Mouse (Mus musculus) gastrocnemius, postnatal 36 days (tissue): ENCODE results near the gene H60c. TPM values are rescaled to one million over a fixed set of nuclear protein-coding genes. Genes with fewer than 3 reads are reported as not detected.
"Not testable (repeated sequence)": the region's sequence is repeated elsewhere in the genome, so short reads cannot be mapped to it uniquely, and the experiment has no call there.

ENCODE experiments used
- DNase-seq, 2 experiments: peaks; one replicate each; pipeline ENCODE4 v3.0.0; 2022
- intact Hi-C: fragments of 180-260 bp; cut with DNase I; formaldehyde crosslinking; loops from one replicate; pipeline ENCODE4 v1.15.1; 2025
- long read RNA-seq, 2 experiments: library from polyadenylated mRNA; stranded (forward); transcript quantifications; one replicate each; pipeline ENCODE4 v2.0.0; 2021
- total RNA-seq, 2 experiments: library from RNA; stranded (reverse); gene quantifications; 2 replicates each; pipeline ENCODE4 v1.2.3; 2021

Gene H60c
- total RNA-seq, result not detected
- long read RNA-seq, experiment 1, result 0 reads
- long read RNA-seq, experiment 2, result 0 reads

DNA sequence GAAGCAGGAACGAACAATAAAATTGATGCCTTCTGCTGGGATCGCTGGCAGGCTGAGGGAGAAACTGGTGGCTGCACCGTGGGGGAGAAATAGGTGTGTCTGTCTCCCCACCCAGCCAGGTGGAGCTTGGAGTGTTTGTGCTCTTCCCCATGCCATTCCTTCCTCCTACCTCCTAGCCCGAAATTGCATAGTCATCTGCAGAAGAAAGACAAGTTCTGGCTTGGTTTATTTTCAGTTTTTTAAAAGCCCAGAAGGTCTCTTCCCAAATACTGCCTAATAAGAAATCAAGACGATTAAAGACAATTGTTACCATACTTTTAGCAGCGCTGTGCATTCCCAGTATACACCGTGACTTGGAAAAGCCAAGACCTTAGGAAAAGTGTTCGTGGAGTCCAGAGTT, at the start of gene H60c:
H60c (minus strand) TSS at position 101 of the 400 bp plus-strand sequence.
- intact Hi-C loops, result no loop called here
- DNase-seq, result no peak

DNA sequence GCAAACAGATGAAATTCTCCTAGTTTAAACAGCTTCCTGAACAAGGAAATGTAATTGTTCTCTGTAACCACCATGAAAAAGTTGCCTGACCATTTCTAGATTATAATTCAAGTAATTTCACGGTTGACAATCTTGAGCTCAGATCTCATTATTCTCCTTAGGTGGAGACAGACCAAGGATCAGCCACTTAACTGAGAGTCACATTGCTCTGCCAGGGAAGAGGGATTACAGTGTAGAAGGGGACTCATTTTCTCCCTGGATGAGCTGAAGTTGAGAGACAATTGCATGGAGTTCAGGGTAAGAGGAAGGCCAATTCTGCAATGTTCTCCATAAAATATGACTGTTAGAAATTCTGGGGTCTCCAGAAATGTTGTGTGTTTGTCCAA, 41.2 kb upstream of the H60c start:
- intact Hi-C loops, result no loop called here
- DNase-seq, result no peak

DNA sequence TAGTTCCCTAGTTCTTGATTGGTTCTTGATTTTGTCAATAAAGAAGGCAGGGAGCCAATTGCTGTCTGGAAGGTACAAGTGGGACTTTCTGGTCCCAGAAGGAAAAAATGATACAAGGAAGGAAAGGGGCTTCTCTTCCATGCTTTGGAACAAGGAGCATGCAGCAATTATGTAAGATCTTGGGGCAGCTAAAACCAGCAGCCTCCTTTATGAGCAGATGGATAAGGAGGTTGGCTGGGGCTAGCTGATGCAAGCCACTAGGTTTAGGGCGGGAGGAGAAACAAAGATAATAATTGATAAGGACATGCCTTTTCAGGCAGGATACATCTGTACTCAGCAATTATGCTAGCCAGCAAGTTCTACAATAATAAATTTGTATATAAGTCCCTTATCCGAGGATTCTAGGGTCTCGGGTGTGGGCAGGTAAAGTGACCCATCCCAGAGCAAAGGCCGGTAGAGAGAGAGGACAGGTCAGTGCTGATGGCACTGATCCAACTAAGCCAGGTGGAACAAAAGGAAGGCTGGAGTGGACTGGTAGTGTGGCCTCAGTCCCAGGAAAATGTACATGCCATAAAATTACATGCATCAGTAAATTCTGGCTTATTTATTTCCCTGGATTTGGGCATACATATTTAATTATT, 40.7 kb upstream of the H60c start:
- intact Hi-C loops, result no loop called here

DNA sequence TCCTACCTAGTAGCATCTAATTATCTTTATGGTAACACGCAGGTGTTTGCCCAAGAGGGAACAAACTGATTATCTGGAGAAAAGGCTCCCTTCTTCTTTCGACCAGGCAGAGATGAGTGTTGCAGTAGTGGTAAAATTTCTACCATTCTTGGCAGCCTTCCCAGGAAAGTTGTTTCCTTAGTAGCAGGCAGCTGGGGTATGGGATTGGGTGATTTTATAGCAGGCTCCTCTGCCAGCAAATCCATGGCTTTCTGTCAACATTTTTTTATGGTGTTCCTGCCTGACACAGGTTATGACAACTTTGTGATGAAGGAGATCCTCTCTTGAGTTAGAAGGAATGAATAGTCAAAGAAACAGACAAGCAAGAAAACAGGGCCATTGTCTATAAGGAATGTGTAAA, 40.2 kb upstream of the H60c start:
- DNase-seq, result no peak
- intact Hi-C loops, result no loop called here

More for the DNA sequence above, 40.7 kb upstream of the H60c start:
- DNase-seq, result no peak

DNA sequence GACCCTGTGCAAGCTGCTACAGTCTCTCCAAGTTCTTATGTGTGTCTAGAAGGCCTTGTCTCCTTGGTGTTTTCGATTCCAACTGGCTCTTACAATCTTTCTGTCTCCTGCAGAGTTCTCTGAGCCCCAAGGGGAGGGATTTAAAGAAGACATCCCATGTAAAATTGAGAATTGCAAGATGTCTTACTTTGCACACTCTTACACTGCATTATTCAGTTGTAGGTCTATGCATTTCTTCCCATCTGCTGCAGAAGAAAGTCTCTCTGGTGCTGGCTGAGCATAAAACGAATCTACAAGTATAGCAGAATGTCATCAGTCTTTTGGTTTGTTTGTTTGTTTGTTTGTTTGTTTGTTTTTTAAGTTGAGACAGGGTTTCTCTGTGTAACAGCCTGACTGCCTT, 26.4 kb upstream of the H60c start:
- intact Hi-C loops, result no loop called here
- DNase-seq, result no peak

DNA sequence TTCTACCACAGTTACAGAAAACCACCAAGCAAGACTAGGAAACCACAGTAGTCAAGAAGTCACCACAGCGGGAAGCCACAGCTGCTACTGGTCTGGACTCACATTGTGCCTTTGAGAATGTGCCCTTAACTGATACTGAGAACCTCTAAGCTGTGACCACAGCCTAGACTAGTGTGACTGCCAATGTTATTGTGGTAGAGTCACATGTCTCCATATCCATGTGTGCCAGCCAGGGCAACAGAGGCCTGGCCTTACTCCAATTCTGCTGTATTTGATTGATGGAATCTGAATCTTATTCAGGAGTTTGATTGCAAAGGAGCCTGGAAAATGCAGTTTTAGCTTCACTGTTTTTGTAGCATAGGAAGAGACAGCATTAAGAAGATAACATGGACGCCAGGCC, 13.5 kb upstream of the H60c start:
- intact Hi-C loops, result no loop called here
- DNase-seq, result no peak

DNA sequence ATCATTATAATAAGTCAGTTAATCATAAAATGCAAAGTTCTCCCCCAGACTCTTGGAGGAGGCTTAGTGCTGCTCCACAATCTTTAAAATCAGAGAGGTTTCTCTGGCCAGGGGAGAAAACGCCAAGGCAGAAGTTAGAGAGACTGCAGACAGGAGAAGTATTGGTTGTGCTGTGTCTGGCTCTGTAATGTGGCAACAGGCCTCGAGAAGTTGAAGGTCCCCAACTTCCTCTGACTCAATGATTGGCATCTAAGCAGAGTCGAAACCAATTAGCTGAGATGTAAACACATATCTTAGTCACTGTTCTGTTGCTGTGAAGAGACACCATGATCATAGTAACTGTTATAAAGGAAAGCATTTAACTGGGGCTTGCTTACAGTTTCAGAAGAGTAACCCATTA, 6.5 kb upstream of the H60c start:
- intact Hi-C loops, result no loop called here
- DNase-seq, result no peak

DNA sequence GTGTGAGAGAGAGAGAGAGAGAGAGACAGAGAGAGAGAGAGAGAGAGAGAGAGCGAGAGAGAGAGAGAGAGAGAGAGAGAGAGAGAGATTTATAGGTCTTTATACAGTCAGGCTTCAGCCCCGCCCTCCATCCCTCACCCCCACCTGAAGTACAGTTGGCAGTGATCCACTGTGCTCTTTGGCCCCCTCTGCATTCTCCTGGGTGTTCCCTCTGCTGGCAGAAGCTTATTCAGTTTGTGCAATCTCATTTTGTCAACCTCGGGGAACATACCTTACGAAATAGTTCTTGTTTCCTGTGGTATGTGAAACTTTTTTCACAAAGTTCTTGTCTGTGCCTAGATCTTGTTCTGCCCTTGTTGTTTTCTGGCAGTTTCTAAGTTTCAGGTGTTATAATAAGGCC, 3.5 kb upstream of the H60c start:
- intact Hi-C loops, result no loop called here
- DNase-seq, result no peak

DNA sequence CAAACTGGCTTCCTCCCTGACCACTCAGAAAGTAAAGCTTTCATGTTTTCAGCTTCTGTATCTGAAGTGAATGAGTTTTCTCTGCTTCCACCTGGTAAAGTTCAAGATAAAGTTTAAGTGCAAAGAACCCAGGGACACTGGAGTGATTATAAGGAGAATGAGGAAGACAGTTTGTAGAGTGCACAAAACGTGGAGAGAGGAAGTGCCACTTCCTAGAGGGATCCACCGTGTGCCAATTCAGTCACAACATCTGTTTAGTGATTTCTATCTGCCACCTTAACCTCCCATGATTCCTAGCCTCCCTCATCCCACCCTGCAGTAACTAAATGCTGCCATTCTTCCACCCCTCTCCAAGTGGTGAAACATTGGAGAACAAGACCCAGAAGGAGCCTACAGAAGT, 842 bp downstream of the H60c start:
- DNase-seq, result no peak
- intact Hi-C loops, result no loop called here

DNA sequence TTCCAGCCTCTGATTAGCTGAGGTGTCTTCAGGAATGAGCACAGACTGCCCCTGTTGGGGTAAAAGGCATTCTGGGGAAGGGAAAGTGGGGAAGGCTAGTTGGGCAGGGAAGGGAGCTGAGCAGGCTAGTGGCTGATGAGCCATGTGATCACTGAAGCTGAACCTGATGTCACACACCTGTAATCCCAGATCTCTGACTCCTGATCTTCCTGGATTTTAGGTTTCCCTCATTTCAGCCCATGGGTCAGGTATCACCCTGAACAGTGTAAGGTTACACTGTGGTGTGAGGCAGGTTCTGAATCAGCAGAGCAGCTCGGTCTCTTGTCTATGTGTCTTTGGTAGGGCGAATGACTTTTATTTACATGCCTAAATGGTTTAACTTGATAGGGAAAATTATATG, 4.8 kb downstream of the H60c start:
- intact Hi-C loops, result no loop called here

DNA sequence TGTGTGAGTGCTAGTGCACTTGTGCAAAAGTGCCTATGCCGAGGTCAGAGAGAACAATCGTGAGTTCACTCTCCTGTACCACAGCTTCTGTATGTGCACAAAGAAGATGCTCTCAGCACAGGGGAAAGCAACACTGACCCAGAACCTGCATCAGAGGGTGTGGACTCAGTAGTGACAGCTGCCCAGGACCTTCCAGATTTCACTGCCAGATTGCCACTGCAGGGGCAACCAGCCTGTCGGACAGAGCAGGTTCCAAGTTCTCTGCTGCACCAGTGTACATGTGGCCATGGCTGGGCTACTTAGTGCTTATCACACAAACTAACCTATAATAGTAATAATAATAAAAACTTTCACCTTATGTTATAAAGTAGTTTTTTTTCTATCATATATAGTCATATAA, 10.2 kb downstream of the H60c start:
- no peak for DNase-seq
- intact Hi-C loops, result no loop called here

More for the DNA sequence above, 4.8 kb downstream of the H60c start:
- no peak for DNase-seq

DNA sequence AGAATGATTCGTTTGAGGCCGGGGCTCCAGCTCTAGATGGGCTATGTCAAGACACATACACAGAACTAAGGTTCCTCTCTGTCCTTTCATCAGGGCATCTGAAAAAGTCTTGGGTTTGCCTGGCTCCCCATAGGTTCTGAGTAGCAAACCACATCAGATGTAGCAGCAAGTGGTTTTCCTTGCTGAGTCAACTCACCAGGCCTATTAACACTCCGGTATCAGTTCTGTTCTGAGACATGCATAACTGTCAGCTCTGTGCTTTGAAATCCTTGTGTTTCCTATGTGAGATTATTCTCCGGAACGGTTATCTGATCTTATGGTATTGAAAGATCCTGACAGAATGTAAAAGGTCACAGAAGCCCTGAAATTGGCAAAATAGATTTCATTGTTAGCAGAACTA, 29.1 kb downstream of the H60c start:
- DNase-seq, result not testable (repeated sequence)

DNA sequence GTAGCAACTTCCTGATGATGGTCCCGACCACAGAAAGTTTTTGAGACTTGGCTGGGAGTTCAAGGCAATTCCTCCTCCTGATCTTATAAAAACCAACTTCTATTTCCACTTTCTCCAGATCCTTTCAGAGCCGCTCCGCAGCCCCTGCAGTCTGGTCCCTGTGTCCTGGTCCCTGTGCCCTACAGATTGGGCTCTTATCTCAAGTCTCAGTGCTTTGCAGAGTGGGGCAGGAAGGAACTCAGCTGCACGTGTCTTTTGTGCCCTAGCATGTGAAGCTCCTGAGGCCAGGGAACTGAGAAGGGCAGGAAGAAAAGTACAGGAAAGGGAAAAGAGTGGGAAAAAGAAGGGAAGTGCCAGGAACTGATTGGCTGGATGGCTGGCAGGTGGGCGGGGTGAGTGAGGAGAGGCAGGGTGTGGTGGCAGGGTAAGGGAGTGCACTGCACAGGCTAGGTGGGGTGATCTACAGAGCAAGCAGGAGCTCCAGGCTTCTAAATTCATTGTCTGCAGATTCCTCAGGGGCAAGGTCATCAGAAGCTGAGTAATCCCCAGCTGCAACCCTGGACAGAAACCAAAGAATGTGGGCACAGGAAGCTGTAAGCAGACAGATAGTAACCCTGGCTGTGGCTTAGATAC, 30.8 kb downstream of the H60c start:
- DNase-seq, result no peak
- intact Hi-C loops, result no loop called here

More for the DNA sequence above, 29.1 kb downstream of the H60c start:
- intact Hi-C loops, result not testable (repeated sequence)

DNA sequence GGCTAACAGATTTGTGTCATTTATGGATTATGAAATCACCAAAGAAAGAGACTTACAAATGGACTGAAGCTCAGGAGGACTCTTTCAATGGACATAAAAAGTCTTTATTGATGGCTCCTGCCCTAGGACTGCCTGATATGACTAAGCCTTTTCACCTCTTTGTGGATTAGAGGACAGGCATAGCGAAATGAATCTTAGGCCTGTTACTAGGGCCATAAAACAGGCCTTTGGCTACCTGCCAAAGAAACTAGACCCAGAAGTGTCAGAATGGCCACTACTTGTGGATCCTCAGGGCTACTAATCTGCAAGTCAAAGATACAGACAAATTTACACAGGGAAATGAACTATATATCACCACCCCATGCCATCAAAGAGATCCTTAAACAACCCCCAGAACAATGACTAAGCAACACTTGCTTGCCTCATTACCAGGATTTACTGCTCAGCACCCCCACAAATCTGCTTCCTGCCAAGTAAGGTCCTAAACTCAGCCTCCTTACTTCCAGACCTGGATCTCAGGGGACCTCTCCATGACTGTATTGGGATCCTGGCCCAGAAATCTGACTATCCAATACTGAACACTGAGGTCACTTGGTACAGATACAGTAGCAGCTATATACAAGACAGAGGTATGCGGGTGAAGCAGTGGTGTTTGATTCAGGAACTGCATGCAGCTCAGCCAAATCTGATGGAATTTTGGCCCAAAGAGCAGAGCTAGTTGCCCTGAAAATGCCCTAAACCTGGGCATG, 39.0 kb downstream of the H60c start:
- no peak for DNase-seq
- intact Hi-C loops, result no loop called here

Other genes with a start within 250 kb of the H60c start
- 10 to 100 TPM; 72.2 to 87.7 TPM for gene Ppp1r14c, start 98.3 kb upstream of the H60c start, total RNA-seq